Mouse (Mus musculus) hindbrain, embryonic 12.5 days (tissue): ENCODE data around the gene F9. TPM values are rescaled to one million over a fixed set of nuclear protein-coding genes. Genes with fewer than 3 reads are reported as not detected.

Source experiments
- polyA plus RNA-seq: library from polyadenylated mRNA; unstranded; fragments of >200 nt; fragmentation: Nextera tagmentation; extraction: Ambion mirVana; gene quantifications from 2 replicates; pipeline ENCODE4 v1.2.1, GENCODE M21; 2016

Gene F9
- polyA plus RNA-seq, 1 experiment from 2014 or later, result not detected

Other genes starting within 250 kb of the F9 start
- 0.37 and 0.61 TPM in 2 replicates for gene Mcf2, start 179.6 kb downstream of the F9 start, polyA plus RNA-seq